Mouse (Mus musculus) layer of hippocampus, postnatal 10 days (tissue): ENCODE data around the gene Osbpl10. TPM values are rescaled to one million over a fixed set of nuclear protein-coding genes. Genes with fewer than 3 reads are reported as not detected.

Experiments used
- DNase-seq, 2 experiments: peaks; one replicate each; pipeline ENCODE4 v3.0.0; 2021; ENCODE audit warnings: low spot score in 2 of 2
- total RNA-seq, 2 experiments: library from RNA; stranded (reverse); gene quantifications; 2 replicates each; pipeline ENCODE4 v1.2.3; 2021

Gene Osbpl10
- total RNA-seq, 2 experiments from 2014 or later = 29.3 to 31.8 TPM

DNA sequence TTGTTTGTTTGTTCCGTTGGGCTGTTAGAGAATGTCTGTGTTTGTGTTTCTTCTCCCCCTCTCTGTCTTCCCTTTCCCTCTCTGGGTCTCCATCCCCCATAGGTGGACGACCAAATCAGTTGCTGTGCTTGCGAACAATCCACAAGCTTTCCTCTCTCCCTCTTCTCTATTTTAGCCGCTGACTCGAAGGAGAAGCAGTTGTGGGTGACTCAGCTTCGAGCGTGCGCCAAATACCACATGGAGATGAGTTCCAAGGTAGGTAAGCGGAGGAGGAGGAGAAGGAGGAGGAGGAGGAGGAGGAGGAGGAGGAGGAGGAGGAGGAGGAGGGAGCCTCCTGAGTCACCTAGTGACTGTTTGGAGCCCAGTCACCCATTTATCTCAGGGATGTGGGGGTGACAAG lies 88.7 kb downstream of the Osbpl10 start:
- no peak for DNase-seq

DNA sequence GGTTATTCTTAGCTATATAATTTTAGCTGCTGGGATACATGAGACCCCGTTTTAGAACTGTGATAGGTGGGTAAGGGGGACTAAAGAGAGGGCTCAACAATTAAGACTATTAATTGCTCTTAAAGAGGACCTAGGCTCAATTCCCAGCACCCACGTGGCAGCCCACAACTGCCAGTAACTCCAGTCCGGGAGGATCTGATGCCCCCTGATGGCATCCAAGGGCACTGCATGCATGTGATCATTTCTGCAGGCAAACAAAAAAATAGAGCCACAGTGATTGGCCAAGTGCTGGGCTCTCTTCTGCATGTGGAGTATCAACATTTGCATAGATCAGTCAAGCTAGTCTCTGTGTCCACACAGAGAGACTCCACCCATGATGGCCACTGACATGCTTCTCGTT lies 96.8 kb downstream of the Osbpl10 start:
- no peak for DNase-seq

DNA sequence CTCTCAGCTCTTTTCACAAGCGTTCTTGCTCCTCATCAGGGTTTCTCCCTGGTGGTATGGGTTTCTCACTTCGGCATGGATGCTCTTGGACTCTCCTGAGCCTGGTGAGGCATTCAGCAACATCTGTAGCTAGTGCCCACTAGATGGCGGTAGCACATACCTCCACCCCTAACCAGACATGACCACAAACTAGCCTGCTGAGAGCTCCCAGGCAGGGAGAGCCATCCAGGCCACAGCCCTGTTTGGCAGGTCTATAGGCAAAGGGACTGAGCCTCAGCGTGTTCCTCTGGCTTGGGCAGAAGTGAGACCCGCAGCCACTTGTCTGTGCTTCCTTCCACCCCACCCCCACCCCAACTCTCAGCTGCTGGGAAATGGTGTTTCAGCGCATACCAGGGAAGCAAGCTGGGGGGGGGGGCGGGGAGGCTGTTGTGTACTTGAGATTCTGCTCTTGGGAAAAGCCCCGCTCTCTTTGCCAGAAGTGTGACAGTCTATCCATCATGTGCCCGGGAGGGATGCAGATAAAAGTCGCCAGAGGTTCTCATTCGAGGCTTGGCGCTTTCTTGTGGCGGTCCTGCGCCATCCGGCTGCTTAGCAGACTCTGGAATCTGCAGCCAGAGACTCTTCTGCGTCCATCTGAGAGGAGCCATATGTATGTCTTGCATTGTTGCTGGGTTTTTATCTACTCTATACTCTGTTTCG lies 110.1 kb downstream of the Osbpl10 start:
- peak; percentile 58 to 70 for DNase-seq

DNA sequence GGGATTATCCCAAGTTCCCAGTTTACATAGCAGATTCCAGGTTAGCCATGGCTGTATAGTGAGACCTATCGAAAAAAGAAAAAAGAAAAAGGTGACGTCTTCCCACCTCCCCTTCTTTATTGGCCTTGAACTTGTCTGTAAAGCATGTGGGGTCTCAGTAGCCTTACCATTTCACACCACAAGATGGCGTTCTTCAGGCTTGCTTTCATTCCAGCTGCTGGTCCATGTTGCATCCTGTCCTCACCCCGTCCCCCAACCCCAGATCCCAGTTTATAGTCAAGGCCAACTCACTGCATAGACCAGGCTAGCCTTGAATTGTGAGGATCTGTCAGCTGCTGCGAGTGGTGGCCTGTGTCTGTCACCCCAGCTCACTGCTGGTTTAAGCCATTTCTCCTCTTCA lies 111.3 kb downstream of the Osbpl10 start:
- DNase-seq = no peak

DNA sequence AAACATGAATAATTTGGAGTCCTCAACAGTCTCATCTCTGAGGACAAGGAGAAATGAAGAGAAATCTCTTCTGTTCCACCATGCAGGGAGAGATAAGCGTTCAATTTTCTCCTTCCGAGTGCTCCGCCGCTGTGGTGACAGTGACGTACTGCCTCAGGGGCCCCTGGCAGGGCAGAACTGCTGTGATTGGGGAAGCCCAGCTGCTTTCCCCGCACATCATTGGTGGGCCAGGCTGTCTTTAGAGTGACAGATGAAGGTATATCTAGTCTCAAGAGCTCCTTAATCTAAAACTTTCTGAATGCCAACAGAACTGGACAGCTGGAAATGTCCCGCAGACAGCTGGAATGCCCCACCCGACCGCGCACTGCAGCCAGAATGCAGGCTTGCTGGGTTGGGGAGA lies 118.1 kb downstream of the Osbpl10 start:
- no peak for DNase-seq

DNA sequence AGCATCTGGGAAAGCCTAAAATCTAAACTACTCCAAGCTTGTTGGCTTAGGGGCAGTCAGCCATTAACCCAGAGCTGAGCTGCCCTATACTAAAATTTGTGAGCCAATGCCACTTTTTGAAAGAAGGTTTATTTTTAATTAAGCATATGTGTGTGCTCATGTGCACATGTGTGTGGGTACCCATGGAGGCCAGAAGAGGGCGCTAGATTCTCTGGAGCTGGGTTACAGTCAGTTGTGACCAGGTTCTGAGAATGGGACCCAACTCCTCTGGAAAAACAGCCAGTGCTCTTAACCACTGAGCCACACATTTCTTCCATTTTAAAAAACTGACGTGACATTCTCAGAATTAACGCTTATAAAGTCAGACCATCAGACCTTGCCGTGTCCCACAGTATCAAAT lies 119.0 kb downstream of the Osbpl10 start:
- no peak for DNase-seq

DNA sequence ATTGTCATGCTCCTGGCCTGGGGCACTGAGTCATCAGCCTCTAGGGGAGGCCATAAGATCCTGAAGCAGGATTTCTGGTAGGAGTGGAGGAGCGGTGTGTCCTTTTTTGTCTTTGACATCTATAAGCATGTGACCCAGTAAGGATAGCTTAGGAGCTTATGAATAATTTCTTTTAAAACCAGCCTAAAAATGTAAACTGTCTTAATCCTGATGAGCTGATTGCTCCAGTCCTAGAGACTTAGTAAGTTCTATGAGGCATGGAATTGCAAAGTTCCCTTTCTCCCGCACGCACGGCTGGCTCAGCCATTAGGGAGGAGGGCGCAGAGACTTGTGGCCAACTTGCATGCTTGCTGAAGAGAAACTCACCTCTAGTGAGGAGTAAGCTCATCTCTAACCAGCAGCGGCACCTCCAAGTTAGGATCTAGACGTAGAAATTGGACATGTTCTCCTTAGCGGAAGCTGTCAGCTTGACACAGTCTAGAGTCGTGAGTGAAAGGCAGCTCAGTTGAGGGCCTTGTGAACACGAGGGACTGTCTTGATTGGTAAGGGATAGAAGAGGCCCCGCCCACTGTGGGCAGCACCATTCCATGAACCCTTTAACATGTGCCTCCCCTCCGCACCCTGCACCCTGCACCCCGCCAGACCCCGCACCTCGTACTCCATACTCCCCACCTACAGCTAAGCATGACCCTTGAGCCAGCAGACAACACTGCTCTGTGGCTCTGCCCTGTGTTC lies 122.0 kb downstream of the Osbpl10 start:
- DNase-seq = no peak

DNA sequence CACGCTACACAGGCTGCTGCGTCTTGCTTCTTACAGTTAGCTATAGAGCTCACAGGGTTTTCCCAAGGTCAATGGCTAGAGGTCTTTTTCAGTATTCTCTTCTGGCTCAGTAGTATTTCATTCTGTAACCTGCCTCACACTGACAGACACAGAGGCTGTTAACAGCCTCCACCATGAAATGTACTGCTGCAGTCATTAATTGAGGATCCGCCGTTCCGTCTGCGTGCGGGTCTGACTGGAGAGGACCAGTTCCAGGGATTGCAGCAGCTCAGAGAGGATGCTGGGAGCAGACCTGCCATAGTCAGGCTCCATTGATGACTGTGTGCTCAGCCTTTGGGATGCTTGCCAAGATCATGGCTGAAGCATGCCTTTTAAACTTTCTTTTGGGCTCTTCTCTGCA lies 129.1 kb downstream of the Osbpl10 start:
- no peak for DNase-seq

DNA sequence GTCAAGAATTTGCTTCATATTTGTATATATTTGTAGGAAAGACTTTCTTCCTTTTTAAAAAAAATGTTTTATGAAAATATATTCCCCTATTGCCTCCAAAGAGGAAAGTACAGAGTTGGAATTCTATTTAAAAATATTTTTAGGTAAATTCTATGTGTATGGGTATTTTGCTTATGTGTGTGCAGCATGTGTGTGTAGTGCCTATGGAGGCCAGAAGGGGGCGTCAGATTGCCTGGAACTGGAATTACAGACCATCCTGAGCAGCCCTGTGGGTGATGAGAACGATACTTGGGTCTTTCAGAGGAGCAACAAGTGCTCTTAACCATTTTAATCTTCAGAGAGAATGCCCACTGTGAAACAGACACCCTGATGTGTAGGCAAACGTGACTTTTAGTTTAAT lies 132.3 kb downstream of the Osbpl10 start:
- no peak for DNase-seq

DNA sequence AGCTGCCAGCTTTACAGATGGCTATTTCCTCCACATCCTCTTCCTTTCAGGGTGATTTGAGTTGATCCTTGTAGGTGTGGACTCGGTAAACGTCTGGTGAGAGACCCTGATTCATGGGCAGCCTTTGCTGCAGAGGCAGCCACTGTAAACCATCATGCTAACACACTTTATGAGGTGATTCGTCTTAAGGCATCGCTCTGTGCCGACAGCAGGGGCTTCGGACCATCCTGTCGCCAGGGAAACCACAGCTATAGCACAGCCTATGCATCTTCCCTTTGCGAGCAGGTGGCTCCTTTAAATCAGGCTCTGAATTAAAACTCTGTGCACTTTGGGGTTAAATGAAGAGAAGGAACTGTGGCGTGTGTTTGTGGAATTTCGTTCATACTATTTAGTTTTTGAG lies 138.9 kb downstream of the Osbpl10 start:
- DNase-seq = no peak

DNA sequence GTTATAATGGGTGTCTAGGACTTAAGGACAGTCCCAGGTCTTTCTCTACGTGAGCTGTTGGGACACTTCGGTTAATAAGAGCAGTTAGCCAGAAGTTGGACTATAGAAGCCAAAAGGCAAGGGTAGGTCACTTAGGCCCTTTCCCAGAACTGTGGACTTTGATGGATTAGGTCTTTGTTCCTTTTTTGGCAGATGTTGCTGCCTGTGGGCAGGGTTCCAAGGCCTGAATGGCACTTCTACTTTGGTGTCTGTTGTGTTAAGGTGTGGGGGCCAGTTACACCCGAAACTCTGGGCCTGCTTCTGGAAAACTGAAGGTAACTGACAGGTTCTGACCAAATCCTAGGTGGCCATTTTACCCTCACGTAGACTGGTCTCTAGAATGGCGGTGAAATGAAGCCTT lies 141.9 kb downstream of the Osbpl10 start:
- no peak for DNase-seq

DNA sequence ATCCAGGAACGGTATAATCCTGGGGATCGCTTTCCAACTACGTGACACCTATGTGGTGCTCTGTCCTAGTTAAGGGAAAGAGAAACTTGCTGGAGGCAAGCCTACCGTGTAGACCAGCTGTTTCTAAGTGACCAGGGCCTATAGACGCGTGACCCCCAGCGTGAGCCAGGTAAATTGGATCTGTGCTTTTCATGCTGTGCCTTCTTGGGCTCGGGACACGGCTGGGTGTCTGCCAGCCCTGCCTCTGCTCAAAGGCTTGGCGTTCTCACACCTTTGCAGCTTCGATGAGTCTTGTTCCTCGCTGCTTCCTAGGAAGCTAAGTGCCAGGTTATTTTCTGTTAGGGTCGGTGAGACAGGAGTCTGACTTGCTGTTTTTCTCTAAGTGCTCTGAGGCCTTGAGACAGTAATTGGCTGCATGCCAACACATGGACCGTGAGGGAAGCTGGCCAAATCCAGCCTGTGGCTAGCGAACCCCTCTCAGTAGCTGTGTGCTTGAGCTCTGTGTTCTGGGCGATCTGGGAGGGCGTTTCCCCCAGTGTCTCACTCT lies 142.4 kb downstream of the Osbpl10 start:
- DNase-seq = peak; percentile 41 to 55

DNA sequence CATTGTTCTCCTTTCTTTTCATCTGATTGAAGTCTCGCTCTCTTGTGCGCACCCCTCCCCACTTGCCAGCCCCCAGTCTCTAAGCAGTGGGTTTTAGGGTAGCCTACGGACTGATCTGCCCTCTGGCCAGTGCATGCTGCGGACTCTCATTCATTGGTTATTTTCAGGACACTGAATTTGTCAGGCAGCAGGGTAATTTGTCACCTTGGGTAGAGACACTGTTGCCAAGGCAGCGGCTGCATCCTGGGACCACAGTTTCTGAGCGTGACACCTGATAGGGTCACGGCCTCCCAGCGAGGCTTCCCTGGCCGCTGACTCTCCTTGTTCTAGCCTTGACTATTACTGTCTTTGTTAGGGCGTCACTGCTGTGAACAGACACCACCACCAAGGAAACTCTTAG lies 149.0 kb downstream of the Osbpl10 start:
- no peak for DNase-seq

DNA sequence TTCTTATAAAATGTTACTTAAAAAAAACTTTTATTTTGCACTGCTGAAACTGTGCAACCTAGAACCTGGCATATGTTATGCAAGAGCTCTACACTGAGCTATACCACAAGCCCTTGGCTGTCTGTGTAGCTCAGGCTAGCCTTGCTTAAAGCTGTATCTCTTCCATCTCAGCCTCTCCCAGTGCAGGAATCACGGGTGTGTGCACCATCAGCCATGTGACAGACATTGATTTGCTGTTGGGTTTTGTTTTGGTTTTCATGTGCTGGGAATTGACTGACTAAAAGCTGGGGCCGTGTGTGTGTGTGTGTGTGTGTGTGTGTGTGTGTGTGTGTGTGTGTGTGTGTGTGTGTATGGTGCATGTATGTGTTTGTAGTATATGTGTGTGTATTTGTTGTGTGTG lies 155.6 kb downstream of the Osbpl10 start:
- DNase-seq = no peak

DNA sequence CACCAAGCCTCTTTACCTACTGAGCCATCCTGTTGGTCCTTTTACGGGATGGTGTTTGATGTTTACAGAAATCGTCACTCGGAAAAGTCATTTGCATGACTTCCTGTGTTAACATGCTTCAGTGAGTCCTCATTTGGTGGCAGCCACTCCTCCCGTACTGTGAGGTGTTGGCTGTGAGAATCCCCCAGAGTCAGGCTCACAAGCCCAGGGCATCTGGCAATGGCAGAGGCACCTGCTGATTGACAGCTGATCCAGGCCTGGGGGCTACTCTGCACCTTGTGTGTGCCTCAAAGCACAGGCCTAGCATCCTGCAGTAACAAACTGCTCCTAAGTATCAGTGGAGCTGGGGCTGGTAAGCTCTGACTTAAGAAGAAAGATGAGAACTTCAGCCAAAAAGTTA lies 156.4 kb downstream of the Osbpl10 start:
- DNase-seq = no peak

DNA sequence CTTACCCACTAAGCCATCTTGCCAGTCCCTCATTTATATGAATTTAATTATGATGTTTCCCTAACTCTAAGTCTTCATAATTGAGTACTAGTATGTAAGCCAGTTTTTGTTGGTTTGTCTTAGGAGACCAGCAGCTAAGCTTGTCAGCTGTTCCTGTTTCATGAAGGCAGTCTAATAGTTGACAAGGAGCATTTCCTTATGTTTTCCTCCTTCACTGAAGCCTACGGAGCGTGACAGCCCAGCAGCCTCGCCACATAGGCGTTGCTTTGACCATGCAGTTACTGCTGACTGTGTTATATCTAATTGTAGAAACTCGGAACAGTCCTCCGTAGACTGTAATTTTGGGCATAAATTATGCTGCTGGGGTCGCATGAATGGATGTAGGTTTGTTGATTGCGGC lies 157.0 kb downstream of the Osbpl10 start:
- no peak for DNase-seq

DNA sequence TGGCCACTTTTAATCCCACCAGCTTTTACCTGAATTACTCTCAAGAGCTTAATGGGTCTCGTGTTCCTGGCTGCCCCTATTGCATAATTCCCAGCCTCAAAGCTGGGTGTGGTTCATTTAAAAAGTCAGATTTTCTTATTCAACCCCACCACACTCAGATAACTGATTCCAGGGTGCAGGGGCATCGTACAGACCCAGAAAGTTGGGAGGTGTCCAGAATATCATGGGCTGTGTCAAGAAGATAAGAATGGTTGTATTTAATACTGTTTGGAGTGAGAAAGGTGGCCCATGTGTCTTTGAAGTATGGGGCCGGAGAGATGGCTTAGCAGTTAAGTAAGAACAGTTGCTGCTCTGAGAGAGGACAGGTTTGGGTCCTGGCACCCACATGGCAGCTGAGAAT lies 159.5 kb downstream of the Osbpl10 start:
- DNase-seq = no peak

DNA sequence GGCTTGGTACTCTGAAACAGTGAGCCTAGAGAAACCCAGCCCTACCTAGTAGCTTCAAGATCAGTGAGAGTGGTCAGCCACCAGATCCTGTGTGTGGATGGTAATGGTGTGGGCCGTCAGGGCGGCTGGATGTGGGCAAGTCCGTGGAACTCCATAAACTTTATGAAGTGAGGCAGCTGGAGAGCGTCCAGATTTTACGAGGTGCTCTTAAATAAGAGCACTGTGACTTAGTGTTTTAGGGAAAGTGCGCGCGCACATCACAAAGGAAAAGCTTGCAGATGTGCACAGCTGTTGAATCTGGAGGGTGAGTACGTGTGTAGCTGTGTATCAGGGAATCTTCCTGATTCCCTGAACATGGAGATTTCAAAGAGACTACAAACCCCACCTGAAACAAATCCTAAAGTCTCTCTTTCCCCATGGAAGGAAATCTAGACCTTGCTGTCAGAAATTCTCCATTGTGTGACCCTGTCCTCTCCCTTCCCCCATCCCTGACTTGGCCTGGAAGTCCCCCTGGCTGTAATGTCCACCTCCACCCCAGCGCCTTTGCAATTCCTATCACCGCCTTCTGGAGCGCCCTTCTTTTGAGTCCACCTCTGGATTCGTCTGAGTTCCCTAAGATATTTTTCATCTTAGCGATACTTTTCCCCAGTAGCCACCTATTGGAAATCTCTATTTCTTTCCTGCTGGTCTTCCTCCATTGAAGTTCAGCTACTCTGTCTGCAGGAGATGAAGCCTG lies 161.4 kb downstream of the Osbpl10 start:
- no peak for DNase-seq

DNA sequence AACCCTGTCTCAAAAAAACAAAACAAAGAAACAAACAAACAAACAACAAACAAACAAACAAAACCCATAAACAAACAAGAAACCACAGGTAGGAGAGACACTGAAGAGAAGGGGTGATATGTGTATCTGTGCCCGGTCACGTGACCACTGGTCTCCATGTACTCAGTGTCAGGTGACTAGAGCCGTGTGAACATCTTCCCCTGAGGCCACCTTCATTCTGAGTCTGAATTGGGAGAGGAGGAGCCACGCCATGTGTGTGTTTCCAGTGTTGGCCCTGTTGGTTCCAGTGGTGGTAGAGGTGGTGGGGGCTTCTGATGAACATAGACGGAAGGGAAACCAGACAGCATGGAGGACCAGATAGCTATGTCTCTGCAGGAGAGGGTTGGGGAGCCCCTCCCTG lies 168.8 kb downstream of the Osbpl10 start:
- DNase-seq = no peak

DNA sequence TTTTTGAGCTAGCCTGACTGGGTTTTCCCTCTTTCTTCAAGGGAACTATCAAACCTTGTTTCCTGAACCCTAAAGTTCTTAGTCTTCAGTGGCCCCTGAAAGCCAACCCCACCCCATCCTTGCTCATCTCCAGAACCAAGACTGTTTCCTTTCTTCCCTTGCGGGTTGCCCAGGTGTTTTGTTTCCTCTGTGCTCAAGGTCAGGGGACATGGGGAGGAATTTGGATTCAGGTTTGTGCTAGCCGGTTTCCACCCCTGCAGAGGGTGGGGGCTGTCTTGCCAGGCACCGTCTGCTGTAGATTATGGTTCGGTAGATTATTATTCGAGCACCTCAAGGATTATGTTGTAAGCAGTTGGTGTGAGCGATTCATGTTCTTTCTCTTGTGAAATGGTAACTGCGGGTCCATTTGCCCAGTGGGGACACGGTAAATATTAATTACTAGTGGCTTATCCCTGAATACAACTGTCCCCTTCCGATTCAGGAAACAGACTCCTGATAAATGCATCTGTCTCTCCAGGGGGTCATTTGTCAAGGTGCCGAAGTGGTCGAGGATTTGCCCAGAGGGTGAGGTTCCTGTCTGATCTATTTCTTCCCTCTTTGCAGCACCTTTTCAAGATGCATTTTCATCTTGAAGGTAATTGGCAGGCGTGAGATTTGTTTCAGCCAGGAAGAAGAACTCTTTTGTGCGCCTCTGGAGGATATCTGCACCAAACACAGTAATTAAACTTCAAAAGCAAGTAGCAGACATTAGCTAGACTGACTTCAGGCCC lies 169.4 kb downstream of the Osbpl10 start:
- no peak for DNase-seq

DNA sequence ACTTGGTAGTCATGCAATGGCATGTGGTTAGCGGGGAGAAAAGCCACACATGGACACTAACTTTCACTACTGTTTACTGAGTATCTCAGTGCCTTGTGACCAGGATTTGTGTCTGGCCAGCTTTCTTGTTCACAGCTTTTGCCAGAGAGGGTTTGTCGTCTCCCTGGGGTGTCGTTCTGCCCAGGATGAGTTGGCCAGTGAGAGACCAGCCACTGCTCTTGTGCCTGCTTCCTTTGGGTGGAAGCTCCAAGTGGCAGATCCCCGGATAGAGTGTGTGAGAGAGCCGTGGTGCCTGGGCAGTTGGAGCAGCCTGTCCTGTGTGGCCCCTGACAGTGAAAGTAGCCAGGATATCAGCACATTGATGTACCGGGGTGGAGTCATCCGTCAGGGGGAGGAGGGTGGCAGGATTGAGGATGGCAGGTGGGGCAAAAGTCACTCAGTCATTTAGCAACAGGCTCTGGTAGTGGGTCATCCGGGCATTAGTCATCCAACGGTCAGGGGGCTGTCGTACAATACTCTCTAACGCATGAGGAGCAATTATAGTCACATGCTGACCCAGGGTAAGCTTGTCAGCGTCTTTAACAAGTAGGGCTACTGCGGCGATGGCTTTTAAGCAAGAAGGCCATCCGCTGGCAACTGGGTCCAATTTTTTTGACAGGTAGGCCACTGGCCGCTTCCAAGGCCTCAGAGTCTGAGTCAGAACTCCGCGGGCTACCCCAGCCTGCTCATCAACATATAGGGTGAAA lies 170.8 kb downstream of the Osbpl10 start:
- DNase-seq = no peak
